9 mouse cellular contexts compared by ENCODE assay signal in genomic region chr4:140549975-140550374, GRCm38 (mm10).
A peak's percentile ranks its signal among the peaks of the same experiment; 100 is the strongest.
DNase-seq lines count a peak whose midpoint lies in the region; ATAC-seq and TF ChIP-seq lines count a peak whose summit lies in the region.
"Had no signal": no experiment of that assay in that cellular context is flagged by ENCODE, and none has a peak within 500 bp of the region (broad histone marks: within the 10 kb centered on the region; RNA-seq: fewer than 3 reads in every experiment).

No protein-coding gene starts in this region.

- no peak for TF ChIP-seq CTCF in E14TG2a.4 (conservative IDR thresholded peaks at IDR 0.05; ENCODE audit: low read length)
- TF ChIP-seq CTCF in forebrain, postnatal 0 days (IDR thresholded peaks at IDR 0.05; ENCODE audit: low read depth): no peak
- no peak for TF ChIP-seq CTCF in lung, embryonic 14.5 days (IDR thresholded peaks at IDR 0.05; ENCODE audit: low read depth)
- TF ChIP-seq CTCF in liver, postnatal 0 days (IDR thresholded peaks at IDR 0.05; ENCODE audit: low read depth): no peak

- no peaks in the 10 kb centered on the region for H3K27me3 ChIP-seq in E14TG2a.4 (ENCODE audit: insufficient read depth, low read length)
- no peaks in the 10 kb centered on the region for H3K27me3 ChIP-seq in forebrain, postnatal 0 days (ENCODE audit: insufficient read depth, low read length)
- H3K27me3 ChIP-seq in lung, embryonic 14.5 days (ENCODE audit: insufficient read depth, low read length): no peaks in the 10 kb centered on the region
- no peaks in the 10 kb centered on the region for H3K27me3 ChIP-seq in liver, postnatal 0 days (ENCODE audit: insufficient read depth, low read length)
- H3K27me3 ChIP-seq: heart, embryonic 13.5 days had no signal

- H3K4me1 ChIP-seq in E14TG2a.4 (replicated peaks; ENCODE audit: low read depth, low read length): peaks cover 37% of the 10 kb centered on the region
- H3K4me1 ChIP-seq in forebrain, postnatal 0 days (ENCODE audit: insufficient read depth): no peaks in the 10 kb centered on the region
- no peaks in the 10 kb centered on the region for H3K4me1 ChIP-seq in lung, embryonic 14.5 days (ENCODE audit: insufficient read depth)
- no peaks in the 10 kb centered on the region for H3K4me1 ChIP-seq in liver, postnatal 0 days (ENCODE audit: insufficient read depth)
- H3K4me1 ChIP-seq: heart, embryonic 13.5 days had no signal

- peaks cover 58% of the 10 kb centered on the region for H3K36me3 ChIP-seq in E14TG2a.4 (ENCODE audit: insufficient read depth, low read length)
- H3K36me3 ChIP-seq in forebrain, postnatal 0 days (ENCODE audit: insufficient read depth): peaks cover 40% of the 10 kb centered on the region
- peaks cover 58% of the 10 kb centered on the region for H3K36me3 ChIP-seq in lung, embryonic 14.5 days (ENCODE audit: insufficient read depth)
- H3K36me3 ChIP-seq in liver, postnatal 0 days (replicated peaks; ENCODE audit: insufficient read depth, low read length): peaks cover 32% of the 10 kb centered on the region

- no peaks in the 10 kb centered on the region for H3K9me3 ChIP-seq in E14TG2a.4 (ENCODE audit: low read length)
- H3K9me3 ChIP-seq in forebrain, postnatal 0 days (ENCODE audit: low read length): no peaks in the 10 kb centered on the region
- H3K9me3 ChIP-seq in lung, embryonic 14.5 days (ENCODE audit: low read depth, low read length): no peaks in the 10 kb centered on the region
- H3K9me3 ChIP-seq in liver, postnatal 0 days (ENCODE audit: low read length): no peaks in the 10 kb centered on the region
- H3K9me3 ChIP-seq: heart, embryonic 13.5 days had no signal

- H3K4me2 ChIP-seq in forebrain, postnatal 0 days (ENCODE audit: low read depth): no peak overlapping the region
- no peak overlapping the region for H3K4me2 ChIP-seq in lung, embryonic 14.5 days
- H3K4me2 ChIP-seq in liver, postnatal 0 days (ENCODE audit: low read depth, low read length): no peak overlapping the region
- H3K4me2 ChIP-seq: heart, embryonic 13.5 days had no signal

- no peak overlapping the region for H3K9ac ChIP-seq in forebrain, postnatal 0 days
- no peak overlapping the region for H3K9ac ChIP-seq in lung, embryonic 14.5 days
- no peak overlapping the region for H3K9ac ChIP-seq in liver, postnatal 0 days (replicated peaks)
- H3K9ac ChIP-seq: heart, embryonic 13.5 days had no signal

- no peak overlapping the region for H3K27ac ChIP-seq in forebrain, postnatal 0 days (ENCODE audit: low read depth, low read length)
- no peak overlapping the region for H3K27ac ChIP-seq in lung, embryonic 14.5 days (ENCODE audit: low read depth)
- no peak overlapping the region for H3K27ac ChIP-seq in liver, postnatal 0 days (ENCODE audit: low read depth)
- H3K27ac ChIP-seq: heart, embryonic 13.5 days had no signal

- no peak for TF ChIP-seq EP300 in liver, postnatal 0 days (IDR thresholded peaks at IDR 0.05; ENCODE audit: low read depth)

- ATAC-seq in forebrain, postnatal 0 days: peak; percentile 67
- no peak for ATAC-seq in lung, embryonic 14.5 days (ENCODE audit: insufficient read depth)
- ATAC-seq in liver, postnatal 0 days: no peak

- WGBS in forebrain, postnatal 0 days: 48% methylated on average over 12 of the region's 12 CpGs
- 69% methylated on average over 12 of the region's 12 CpGs for WGBS in lung, embryonic 14.5 days
- WGBS in liver, postnatal 0 days (ENCODE audit: insufficient replicate concordance): 83% methylated on average over 12 of the region's 12 CpGs

- peak overlapping the region; percentile 43 for H3K4me3 ChIP-seq in E14TG2a.4 (replicated peaks; ENCODE audit: low read length)
- H3K4me3 ChIP-seq in forebrain, postnatal 0 days (ENCODE audit: low read depth, low read length): no peak overlapping the region
- H3K4me3 ChIP-seq in lung, embryonic 14.5 days (ENCODE audit: low read depth, low read length): no peak overlapping the region
- H3K4me3 ChIP-seq in liver, postnatal 0 days (ENCODE audit: low read depth, low read length): no peak overlapping the region
- H3K4me3 ChIP-seq: heart, embryonic 13.5 days had no signal

- peak; percentile 29 to 31 for DNase-seq in frontal cortex, postnatal 10 days (ENCODE audit: low spot score in 2 of 2)
- no peak for DNase-seq in frontal cortex, postnatal 25 days (ENCODE audit: low spot score in 2 of 2)
- DNase-seq in forebrain, postnatal 0 days: peak; percentile 40
- DNase-seq in lung, embryonic 14.5 days: peak; percentile 17
- DNase-seq in spleen, postnatal 14 days (ENCODE audit: low spot score in 2 of 2): no peak
- no peak for DNase-seq in liver, postnatal 0 days
- DNase-seq in B cell, adult 2 months: no peak

Comparison
In these comparisons a context has a peak if more than half of its experiments do, and no peak if none do; other contexts are left out.
1. DNase-seq: peak in frontal cortex, postnatal 10 days (2 of 2), forebrain, postnatal 0 days (single experiment) and lung, embryonic 14.5 days (single experiment); none in frontal cortex, postnatal 25 days (0 of 2), spleen, postnatal 14 days (0 of 2), liver, postnatal 0 days (single experiment) and B cell, adult 2 months (0 of 2).